Mouse (Mus musculus): ENCODE results near the gene Evx2.

GRCm38 (mm10) chr2:74659507-74660005 lies at the start of gene Evx2:
- no peak for TF ChIP-seq CTCF (IDR thresholded peaks at IDR 0.05; ENCODE audit: low read depth, low read length)
- TF ChIP-seq POLR2A (IDR thresholded peaks at IDR 0.05; ENCODE audit: borderline replicate concordance, low read depth, low read length): no peak
